Mouse (Mus musculus) adrenal gland, adult 2 months (tissue): ENCODE results near the gene Itprid1. TPM values are rescaled to one million over a fixed set of nuclear protein-coding genes. Genes with fewer than 3 reads are reported as not detected.

Source experiments
- DNase-seq: peaks from one replicate; pipeline ENCODE4 v3.0.0; 2021
- polyA plus RNA-seq: library from polyadenylated mRNA; depleted of rRNA; stranded (reverse); fragments of >200 nt; gene quantifications from 2 replicates; pipeline ENCODE4 v1.2.3, GENCODE M21; 2012; rRNA removed
- total RNA-seq, 2 experiments: library from RNA; stranded (reverse); gene quantifications; 2 replicates each; pipeline ENCODE4 v1.2.3; 2021

Itprid1 gene
- total and polyA plus RNA-seq, 3 experiments, result 0.17 TPM; not detected in 2

- DNase-seq, result no peak
Measured at GRCm38 (mm10) chr6:55887598-55887997, 50.9 kb downstream of the Itprid1 start.

- DNase-seq, result no peak
Measured at GRCm38 (mm10) chr6:55901568-55902328, 65.1 kb downstream of the Itprid1 start.

GRCm38 (mm10) chr6:55902329-55902605 lies 65.6 kb downstream of the Itprid1 start:
- no peak for DNase-seq

GRCm38 (mm10) chr6:55919206-55919605 lies 82.5 kb downstream of the Itprid1 start:
- DNase-seq, result no peak

DNA sequence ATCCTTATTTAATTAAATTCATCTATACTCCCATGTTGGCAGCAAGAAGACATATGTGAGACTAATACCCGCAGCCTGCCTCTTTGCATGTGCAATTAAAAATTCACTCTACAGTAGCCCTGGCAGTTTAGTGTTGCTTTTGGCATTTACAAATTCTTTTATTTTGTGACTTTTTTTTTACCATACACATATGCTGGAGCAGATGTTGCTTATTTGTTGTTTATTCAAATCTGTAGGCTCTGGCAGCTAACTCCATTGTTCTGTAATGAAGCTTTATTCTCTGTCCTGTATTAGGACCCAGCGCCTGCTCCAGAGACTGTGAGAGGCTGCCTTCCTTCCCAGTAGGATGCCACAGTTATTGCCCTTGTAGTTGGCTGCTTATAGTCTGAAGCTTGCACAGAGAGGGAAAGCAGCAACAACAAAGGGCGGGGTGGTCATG lies 83.6 kb downstream of the Itprid1 start:
- DNase-seq, result no peak

DNA sequence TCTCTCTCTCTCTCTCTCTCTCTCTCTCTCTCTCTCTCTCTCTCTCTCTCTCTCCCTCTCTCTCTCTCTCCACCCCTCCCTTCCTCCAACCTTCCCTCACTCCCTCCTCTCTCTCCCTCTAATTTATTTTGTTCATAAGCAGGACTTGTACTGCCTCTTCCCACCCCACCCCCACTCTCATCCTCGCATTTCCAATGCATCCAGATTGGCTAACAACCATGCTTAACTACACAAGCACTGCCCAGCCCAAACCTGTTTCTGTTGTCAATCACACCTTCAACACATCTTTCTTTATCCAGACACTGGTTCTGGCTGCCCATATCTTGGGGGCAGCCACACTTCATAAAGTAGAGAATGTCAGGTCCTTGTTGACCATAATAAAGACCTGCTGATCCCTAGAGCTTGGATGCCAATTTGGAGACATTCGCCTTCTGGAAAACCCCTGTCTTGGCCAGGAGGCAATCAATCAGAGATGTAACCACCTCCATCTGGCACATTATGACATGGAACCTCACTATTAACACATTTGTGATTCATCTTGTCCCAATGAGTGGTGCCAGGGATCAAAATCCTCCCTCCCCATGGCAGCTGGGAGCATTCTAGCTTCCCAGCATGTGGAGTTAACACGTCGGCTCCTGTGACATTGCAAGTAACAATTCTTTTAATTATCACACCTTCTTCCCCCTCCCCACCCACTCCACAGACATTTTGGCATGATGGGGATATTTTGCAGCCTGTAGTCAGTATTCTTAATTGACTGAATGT lies 84.4 kb downstream of the Itprid1 start:
- no peak for DNase-seq

DNA sequence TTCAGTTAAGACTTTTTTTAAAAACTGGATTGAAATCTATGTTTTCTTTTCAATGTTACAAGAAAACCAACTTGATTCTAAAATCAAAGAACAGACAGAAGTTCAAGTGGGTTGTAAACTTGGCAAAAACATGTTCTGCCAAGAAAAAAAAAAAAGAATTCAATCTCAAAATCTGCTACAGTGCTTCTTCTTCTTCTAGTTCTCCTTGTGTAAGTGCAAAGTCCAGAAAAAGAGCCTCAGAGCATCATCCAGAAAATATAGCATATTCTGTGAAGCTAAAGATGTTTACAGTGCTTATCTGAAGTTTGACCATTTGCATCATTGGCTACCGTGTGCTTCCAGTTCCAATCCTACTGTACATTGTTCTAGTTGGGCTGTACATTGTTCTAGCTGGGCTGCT lies 108.0 kb downstream of the Itprid1 start:
- no peak for DNase-seq

GRCm38 (mm10) chr6:55950345-55951110 lies 113.8 kb downstream of the Itprid1 start:
- DNase-seq, result peak; percentile 46

- DNase-seq, result peak; percentile 10
Measured at GRCm38 (mm10) chr6:55972998-55973397, 136.3 kb downstream of the Itprid1 start.

- peak; percentile 43 for DNase-seq
Measured at GRCm38 (mm10) chr6:55979766-55980165, 143.1 kb downstream of the Itprid1 start.

- DNase-seq, result no peak
Measured at GRCm38 (mm10) chr6:56008711-56009110, 172.0 kb downstream of the Itprid1 start.

GRCm38 (mm10) chr6:56012384-56012783 lies 175.7 kb downstream of the Itprid1 start:
- DNase-seq, result no peak

GRCm38 (mm10) chr6:56017291-56017994 lies 180.7 kb downstream of the Itprid1 start, which contains the start of gene Ppp1r17:
Gene Ppp1r17 (plus strand): TSS chr6:56017497.
- no peak for DNase-seq

DNA sequence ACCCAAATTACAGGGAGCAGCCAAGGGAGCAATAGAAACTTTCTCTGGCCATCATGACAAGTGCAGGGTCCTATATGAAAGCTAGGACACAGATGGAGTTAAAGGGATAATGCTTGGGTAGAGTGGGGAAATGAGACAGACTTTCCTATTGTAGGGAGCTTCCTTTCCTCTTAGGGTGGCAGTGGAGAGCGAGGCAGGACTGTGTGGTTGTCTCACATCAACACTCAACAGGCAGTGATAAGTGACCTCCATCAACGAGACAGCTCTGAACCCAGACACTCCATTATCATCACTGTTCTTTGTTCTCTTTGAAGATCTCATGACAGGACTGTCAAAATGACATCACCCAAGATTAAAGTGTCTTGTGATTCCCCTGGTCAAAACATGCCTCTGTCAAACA lies 182.9 kb downstream of the Itprid1 start:
- DNase-seq, result no peak

DNA sequence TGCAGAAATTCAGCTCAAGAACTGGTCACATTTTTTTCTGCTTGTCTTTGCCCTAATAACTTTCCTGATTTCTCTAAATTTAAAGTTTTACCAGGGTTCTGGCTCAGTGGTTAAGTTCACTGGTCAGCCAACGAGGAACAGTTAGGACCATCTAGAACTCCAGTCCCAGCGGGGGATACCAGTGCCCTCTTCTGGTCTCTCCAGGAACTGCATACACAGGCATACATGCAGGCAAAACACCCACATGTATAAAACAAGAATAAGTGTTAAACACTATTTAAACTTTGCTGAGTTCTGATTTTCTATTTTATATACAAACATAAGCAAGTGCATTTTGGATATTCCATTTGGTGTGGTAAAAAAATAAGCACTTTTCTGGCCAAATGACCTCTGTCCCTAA lies 188.8 kb downstream of the Itprid1 start:
- DNase-seq, result no peak

- DNase-seq, result no peak
Measured at GRCm38 (mm10) chr6:56027318-56027717, 190.6 kb downstream of the Itprid1 start.

DNA sequence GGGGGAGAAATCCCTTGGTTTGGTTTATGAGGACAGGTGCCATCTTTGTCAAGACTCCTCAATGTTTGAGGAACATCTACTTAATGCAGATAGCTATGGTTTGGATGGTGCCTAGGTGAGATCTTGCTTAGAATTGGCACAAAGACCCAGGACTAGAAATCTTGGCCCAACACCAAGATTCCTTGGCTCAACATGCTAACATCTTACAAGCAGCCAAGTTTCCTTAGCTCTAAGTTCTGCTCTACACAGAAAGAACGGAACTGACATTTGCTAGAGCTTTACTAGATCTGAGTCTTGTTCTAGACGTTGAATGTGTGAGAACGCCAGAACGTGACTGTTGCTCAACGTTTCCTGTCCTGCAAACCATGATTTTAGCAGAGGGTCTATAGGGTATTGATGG lies 191.3 kb downstream of the Itprid1 start:
- DNase-seq, result no peak

Other genes with a start within 250 kb of the Itprid1 start
- not detected for gene Neurod6, start 155.6 kb upstream of the Itprid1 start, total RNA-seq
- not detected in 2 replicates for gene Neurod6, start 155.6 kb upstream of the Itprid1 start, polyA plus RNA-seq
- gene Ppp1r17, start 180.6 kb downstream of the Itprid1 start, total RNA-seq, result 1 to 10 TPM; 2.9 to 3.3 TPM
- gene Ppp1r17, start 180.6 kb downstream of the Itprid1 start, polyA plus RNA-seq, result 0.35 and 0.57 TPM in 2 replicates